Mouse (Mus musculus) MEL (cell line): ENCODE measurements around the gene Upp2.

Source experiments
- CTCF ChIP-seq, 3 experiments: IDR thresholded peaks in 2 of 3; conservative IDR thresholded peaks in 1 of 3; 2 replicates each; pipeline ENCODE4 v1.5.1; 2011 to 2012; ENCODE audit warnings: low read length in 3 of 3, low read depth in 2 of 3, mild to moderate bottlenecking in 2 of 3, improper control_type of control experiment in 1 of 3, inconsistent platforms in 1 of 3, mixed read lengths in 1 of 3, moderate library complexity in 1 of 3; ENCODE audit not compliant: control insufficient read depth in 1 of 3, insufficient read depth in 1 of 3, poor library complexity in 1 of 3, severe bottlenecking in 1 of 3
- TAL1 ChIP-seq: IDR thresholded peaks from 2 replicates; pipeline ENCODE4 v1.6.1; 2012; ENCODE audit warnings: mild to moderate bottlenecking, inconsistent platforms, low read length, moderate library complexity, mixed read lengths

GRCm38 (mm10) chr2:58747483-58748229 lies 180.6 kb downstream of the Upp2 start:
- no peak for TF ChIP-seq CTCF (IDR thresholded peaks at IDR 0.05 in 2 of 3, conservative IDR thresholded peaks at IDR 0.05 in 1 of 3; ENCODE audit: control insufficient read depth in 1 of 3, insufficient read depth in 1 of 3, low read depth in 2 of 3, low read length in 3 of 3, poor library complexity in 1 of 3, severe bottlenecking in 1 of 3)
- TF ChIP-seq TAL1, result no peak
